Mouse (Mus musculus) ES-Bruce4 (cell line): ENCODE results near the gene Rnf216.

Experiments used
- CTCF ChIP-seq: IDR thresholded peaks from one replicate; pipeline ENCODE4 v1.8.1; 2011; ENCODE audit warnings: low read depth, low read length
- EP300 ChIP-seq: IDR thresholded peaks from 2 replicates; pipeline ENCODE4 v1.6.1; 2011; ENCODE audit warnings: low read depth, low read length; ENCODE audit not compliant: insufficient read depth
- POLR2A ChIP-seq: IDR thresholded peaks from one replicate; pipeline ENCODE4 v1.8.1; 2011; ENCODE audit warnings: low read length; ENCODE audit not compliant: insufficient read depth

DNA sequence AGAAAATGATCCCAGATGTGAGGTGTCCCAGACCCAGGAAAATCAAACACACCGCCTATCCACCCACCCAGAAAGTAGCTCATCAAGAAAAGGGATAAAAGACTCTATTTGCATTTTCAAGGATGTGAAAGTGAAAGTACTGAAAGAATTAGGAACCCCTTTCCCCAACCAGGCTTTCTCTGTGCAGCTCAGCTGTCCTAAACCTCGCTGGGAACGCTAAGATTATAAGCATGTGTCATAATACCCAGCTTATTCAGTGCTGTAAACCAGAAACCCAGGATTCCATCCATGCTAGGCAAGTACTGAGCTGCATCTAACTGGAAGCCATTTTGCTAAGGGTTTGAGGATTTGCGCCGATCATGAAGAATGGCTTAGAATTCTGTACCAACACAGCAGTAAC lies 62.5 kb downstream of the Rnf216 start:
- TF ChIP-seq CTCF (no peak), EP300 (no peak), POLR2A (no peak)
